Mouse (Mus musculus) stomach, embryonic 16.5 days (tissue): Measurements from ENCODE around the gene Kif1c. TPM values are rescaled to one million over a fixed set of nuclear protein-coding genes. Genes with fewer than 3 reads are reported as not detected.
A peak's percentile ranks its signal among the peaks of the same experiment; 100 is the strongest.

Experiments
- ATAC-seq: fragments of 200-750 bp; cut with Nextera tagmentation; 2 replicates; pipeline ENCODE4 v1.8.0; 2017; ENCODE audit warnings: moderate number of reproducible peaks, moderate TSS enrichment; ENCODE audit not compliant: insufficient read depth, low FRiP score
- H3K27ac ChIP-seq: fragments of 300-500 bp; sonication (generic); 2 replicates; pipeline ENCODE4 v1.5.1; 2014; ENCODE audit warnings: low read length
- H3K27me3 ChIP-seq: fragments of 300-500 bp; sonication (generic); 2 replicates; pipeline ENCODE4 v1.6.1; 2014; ENCODE audit warnings: low read length, control low read depth, mixed read lengths; ENCODE audit not compliant: control insufficient read depth, insufficient read depth
- H3K36me3 ChIP-seq: fragments of 300-500 bp; sonication (generic); 2 replicates; pipeline ENCODE4 v1.6.1; 2014; ENCODE audit warnings: low read length; ENCODE audit not compliant: control insufficient read depth, insufficient read depth
- H3K4me1 ChIP-seq: fragments of 300-500 bp; sonication (generic); 2 replicates; pipeline ENCODE4 v1.6.1; 2014; ENCODE audit warnings: low read length, control low read depth, mixed read lengths; ENCODE audit not compliant: control insufficient read depth, insufficient read depth
- H3K4me2 ChIP-seq: fragments of 300-500 bp; sonication (generic); 2 replicates; pipeline ENCODE4 v1.6.1; 2014; ENCODE audit warnings: low read depth, low read length, mixed read lengths
- H3K4me3 ChIP-seq: fragments of 300-500 bp; sonication (generic); replicated peaks from 2 replicates; pipeline ENCODE4 v1.5.1; 2014; ENCODE audit warnings: mild to moderate bottlenecking, low read length
- H3K9ac ChIP-seq: fragments of 300-500 bp; sonication (generic); 2 replicates; pipeline ENCODE4 v1.6.1; 2014; ENCODE audit warnings: low read length
- H3K9me3 ChIP-seq: fragments of 300-500 bp; sonication (generic); replicated peaks from 2 replicates; pipeline ENCODE4 v1.6.1; 2016; ENCODE audit warnings: low read length, control low read depth; ENCODE audit not compliant: control insufficient read depth
- WGBS: fragments of 180-500 bp; shearing (Covaris S2); extraction: QIAGEN DNeasy Blood & Tissue Kit; methylation state at CpG from one replicate; pipeline ENCODE4 v1.1.7; 2014; 5-methylcytosine and 5-hydroxymethylcytosine counted together
- polyA plus RNA-seq: library from polyadenylated mRNA; unstranded; fragments of >200 nt; fragmentation: Nextera tagmentation; extraction: Ambion mirVana; gene quantifications from 2 replicates; pipeline ENCODE4 v1.2.1, GENCODE M21; 2015

Gene Kif1c
- polyA plus RNA-seq, 1 experiment from 2014 or later = 3.0 TPM

GRCm38 (mm10) chr11:70683640-70684039 is 16.7 kb upstream of the Kif1c start:
- no peak overlapping the region for H3K9ac ChIP-seq
- WGBS = 85% methylated on average over 5 of the region's 5 CpGs
- no peak overlapping the region for H3K4me2 ChIP-seq
- peaks cover 5% of the 10 kb centered on the region; the same call in 1 of the 2 replicates for H3K36me3 ChIP-seq
- ATAC-seq = no peak
- no peak overlapping the region for H3K4me3 ChIP-seq
- H3K27ac ChIP-seq = no peak overlapping the region
- no peaks in the 10 kb centered on the region for H3K27me3 ChIP-seq
- peaks cover 19% of the 10 kb centered on the region for H3K4me1 ChIP-seq
- H3K9me3 ChIP-seq = no peaks in the 10 kb centered on the region

GRCm38 (mm10) chr11:70686901-70687566 is 13.3 kb upstream of the Kif1c start:
- WGBS = 2% methylated on average over 16 of the region's 16 CpGs
- ATAC-seq = peak; percentile 51; the same call in 1 of the 2 replicates
- H3K36me3 ChIP-seq = no peaks in the 10 kb centered on the region

GRCm38 (mm10) chr11:70687601-70688199 is 12.6 kb upstream of the Kif1c start, which contains the start of gene Camta2:
Camta2 (minus strand) TSS chr11:70688105.
- Histone ChIP-seq H3K9me3 (no peaks in the 10 kb centered on the region), H3K27ac (peak within 1 kb of the TSS; percentile 90), H3K4me3 (peak within 1 kb of the TSS; percentile 85), H3K9ac (peak within 1 kb of the TSS; percentile 95), H3K27me3 (no peaks in the 10 kb centered on the region), H3K4me1 (peaks cover 19% of the 10 kb centered on the region), H3K4me2 (peak within 1 kb of the TSS; percentile 80), H3K36me3 (no peaks in the 10 kb centered on the region)
- ATAC-seq = peak; percentile 89
- under 1% methylated on average over 55 of the region's 55 CpGs for WGBS

More at GRCm38 (mm10) chr11:70686901-70687566, 13.3 kb upstream of the Kif1c start:
- Histone ChIP-seq H3K4me2 (peak overlapping the region; percentile 80), H3K9me3 (no peaks in the 10 kb centered on the region), H3K4me1 (peaks cover 23% of the 10 kb centered on the region), H3K4me3 (peak overlapping the region; percentile 85), H3K9ac (peak overlapping the region; percentile 95), H3K27me3 (no peaks in the 10 kb centered on the region), H3K27ac (peak overlapping the region; percentile 90)

GRCm38 (mm10) chr11:70688372-70688771 is 12.0 kb upstream of the Kif1c start:
- peaks cover 19% of the 10 kb centered on the region for H3K4me1 ChIP-seq
- peak overlapping the region; percentile 90 for H3K27ac ChIP-seq
- no peaks in the 10 kb centered on the region for H3K27me3 ChIP-seq
- H3K9me3 ChIP-seq = no peaks in the 10 kb centered on the region
- H3K4me3 ChIP-seq = peak overlapping the region; percentile 85
- 16% methylated on average over 8 of the region's 8 CpGs for WGBS
- H3K9ac ChIP-seq = peak overlapping the region; percentile 95
- no peak for ATAC-seq
- peak overlapping the region; percentile 80 for H3K4me2 ChIP-seq
- no peaks in the 10 kb centered on the region for H3K36me3 ChIP-seq

- H3K4me1 ChIP-seq = peaks cover 19% of the 10 kb centered on the region
- H3K4me3 ChIP-seq = no peak overlapping the region
- H3K9me3 ChIP-seq = no peaks in the 10 kb centered on the region
- H3K27ac ChIP-seq = no peak overlapping the region
- H3K9ac ChIP-seq = no peak overlapping the region
- H3K36me3 ChIP-seq = no peaks in the 10 kb centered on the region
- no peak for ATAC-seq
- no peak overlapping the region for H3K4me2 ChIP-seq
- 42% methylated on average over 4 of the region's 4 CpGs for WGBS
- no peaks in the 10 kb centered on the region for H3K27me3 ChIP-seq
Observed at GRCm38 (mm10) chr11:70689578-70689977, 10.8 kb upstream of the Kif1c start.

- Histone ChIP-seq H3K4me2 (no peak overlapping the region), H3K9ac (no peak overlapping the region), H3K4me1 (peaks cover 6% of the 10 kb centered on the region; the same call in 1 of the 2 replicates), H3K27me3 (no peaks in the 10 kb centered on the region), H3K4me3 (no peak overlapping the region), H3K9me3 (no peaks in the 10 kb centered on the region), H3K27ac (no peak overlapping the region), H3K36me3 (no peaks in the 10 kb centered on the region)
- no peak for ATAC-seq
- WGBS = 62% methylated on average over 3 of the region's 3 CpGs
Observed at GRCm38 (mm10) chr11:70693504-70693903, 6.8 kb upstream of the Kif1c start.

GRCm38 (mm10) chr11:70697376-70697775 is 3.0 kb upstream of the Kif1c start:
- Histone ChIP-seq H3K27me3 (no peaks in the 10 kb centered on the region), H3K4me3 (no peak overlapping the region), H3K4me2 (no peak overlapping the region), H3K9me3 (no peaks in the 10 kb centered on the region), H3K9ac (no peak overlapping the region), H3K36me3 (no peaks in the 10 kb centered on the region), H3K4me1 (peaks cover 17% of the 10 kb centered on the region), H3K27ac (no peak overlapping the region)
- ATAC-seq = no peak
- WGBS = 74% methylated on average over 3 of the region's 3 CpGs

- H3K4me3 ChIP-seq = no peak overlapping the region
- no peak overlapping the region for H3K9ac ChIP-seq
- no peaks in the 10 kb centered on the region for H3K36me3 ChIP-seq
- WGBS = 86% methylated on average over 2 of the region's 2 CpGs
- H3K27me3 ChIP-seq = no peaks in the 10 kb centered on the region
- no peak overlapping the region for H3K27ac ChIP-seq
- peaks cover 22% of the 10 kb centered on the region for H3K4me1 ChIP-seq
- H3K4me2 ChIP-seq = no peak overlapping the region
- ATAC-seq = no peak
- no peaks in the 10 kb centered on the region for H3K9me3 ChIP-seq
Observed at GRCm38 (mm10) chr11:70699051-70699450, 1.3 kb upstream of the Kif1c start.

- Histone ChIP-seq H3K36me3 (no peaks in the 10 kb centered on the region), H3K4me1 (peaks cover 22% of the 10 kb centered on the region), H3K9ac (peak overlapping the region; percentile 95), H3K4me2 (peak overlapping the region; percentile 66), H3K4me3 (peak overlapping the region; percentile 95), H3K27me3 (no peaks in the 10 kb centered on the region), H3K27ac (peak overlapping the region; percentile 98), H3K9me3 (no peaks in the 10 kb centered on the region)
- under 1% methylated on average over 34 of the region's 34 CpGs for WGBS
- ATAC-seq = peak; percentile 52
Observed at GRCm38 (mm10) chr11:70700613-70701012, 265 bp downstream of the Kif1c start.
